Mouse (Mus musculus): Measurements from ENCODE around the gene Usp37.
"Not testable (repeated sequence)": the region's sequence is repeated elsewhere in the genome, so short reads cannot be mapped to it uniquely, and the experiment has no call there.

The Usp37 gene

GRCm38 (mm10) chr1:74396456-74397222, 147.4 kb downstream of the Usp37 start:
- DNase-seq: not testable (repeated sequence)

DNA sequence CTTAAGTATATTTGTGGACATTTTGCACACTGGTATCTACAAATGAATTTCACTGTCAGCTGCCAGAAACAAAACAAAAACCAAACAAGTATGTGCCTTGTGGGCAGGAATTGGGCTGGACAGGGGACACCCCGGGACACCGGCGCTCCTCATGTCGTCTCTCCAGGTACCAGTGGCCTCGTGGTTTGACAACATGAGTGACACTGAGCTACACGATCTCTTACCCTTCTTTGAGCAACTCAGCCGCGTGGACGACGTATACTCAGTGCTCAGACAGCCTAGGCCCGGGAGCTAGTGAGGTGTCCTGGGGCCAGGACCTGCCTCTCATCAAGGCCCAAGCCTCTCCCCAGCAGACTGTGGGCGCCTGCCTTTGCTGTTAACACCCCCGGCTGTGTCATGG, 148.8 kb downstream of the Usp37 start:
- no peak for DNase-seq

DNA sequence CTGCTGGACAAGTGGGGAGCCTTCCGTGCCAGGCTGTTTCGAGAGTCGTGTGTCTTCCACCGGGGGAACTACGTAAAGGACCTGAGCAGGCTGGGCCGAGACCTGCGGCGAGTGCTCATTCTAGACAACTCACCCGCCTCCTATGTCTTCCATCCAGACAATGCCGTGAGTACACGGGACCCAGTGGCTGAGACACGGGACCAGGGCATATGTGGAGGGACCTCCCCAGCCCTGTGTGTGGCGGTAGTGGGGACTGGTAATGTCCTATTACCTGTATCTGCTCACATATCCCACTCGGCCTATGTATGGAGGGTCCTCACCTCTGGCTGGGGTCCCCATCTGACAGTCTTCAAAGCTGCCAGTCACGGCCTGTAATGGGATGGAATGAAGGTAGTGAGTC, 149.2 kb downstream of the Usp37 start:
- DNase-seq: no peak

GRCm38 (mm10) chr1:74394311-74394710, 149.8 kb downstream of the Usp37 start:
- no peak for DNase-seq

- DNase-seq: no peak
Observed at GRCm38 (mm10) chr1:74393697-74394096, 150.4 kb downstream of the Usp37 start.

DNA sequence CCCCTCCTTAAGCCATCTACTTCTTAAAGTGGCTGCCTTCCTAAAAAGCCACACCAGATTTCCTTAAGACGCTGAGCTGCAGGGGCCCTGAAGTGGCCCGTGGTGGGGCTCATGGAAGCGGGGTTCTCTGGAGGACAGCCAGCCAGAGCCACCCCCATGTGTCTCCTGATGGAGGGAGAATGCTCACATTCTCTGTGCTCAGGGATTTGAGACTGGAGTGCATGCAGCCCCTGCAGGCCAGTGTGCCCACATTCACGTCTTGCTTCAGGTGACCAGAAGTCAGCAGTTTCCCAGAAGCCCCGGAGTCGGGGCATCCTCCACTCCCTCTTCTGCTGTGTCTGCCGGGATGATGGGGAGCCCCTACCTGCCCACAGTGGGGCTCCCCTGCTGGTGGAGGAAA, 151.1 kb downstream of the Usp37 start:
- no peak for DNase-seq

DNA sequence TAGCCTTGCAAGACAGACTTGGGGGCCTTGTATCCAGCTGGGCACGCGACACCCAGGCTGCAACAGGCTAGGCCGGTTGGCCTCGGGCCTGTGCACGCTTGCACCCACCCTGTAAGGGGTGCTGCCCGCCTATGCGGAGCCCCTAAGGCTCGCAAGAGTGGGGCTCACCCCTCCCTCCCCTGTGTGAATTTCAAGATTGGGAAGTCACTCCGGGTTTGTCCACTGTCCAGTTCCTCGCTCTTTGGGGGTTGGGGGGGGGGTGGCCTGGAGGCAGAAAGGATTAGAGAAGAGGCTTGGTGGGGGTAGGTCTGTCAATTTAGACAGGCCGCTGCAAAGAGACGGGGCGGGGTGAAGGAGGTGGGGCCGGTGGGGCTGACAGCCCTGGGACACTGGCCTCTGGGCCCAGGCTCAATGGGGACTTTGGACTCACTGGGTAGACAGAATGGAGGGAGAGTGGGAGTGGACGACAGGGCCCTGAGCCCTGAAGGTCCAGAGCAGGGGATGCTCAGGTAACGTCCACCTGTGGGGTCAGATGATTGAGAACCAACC, 151.6 kb downstream of the Usp37 start:
- DNase-seq: no peak

DNA sequence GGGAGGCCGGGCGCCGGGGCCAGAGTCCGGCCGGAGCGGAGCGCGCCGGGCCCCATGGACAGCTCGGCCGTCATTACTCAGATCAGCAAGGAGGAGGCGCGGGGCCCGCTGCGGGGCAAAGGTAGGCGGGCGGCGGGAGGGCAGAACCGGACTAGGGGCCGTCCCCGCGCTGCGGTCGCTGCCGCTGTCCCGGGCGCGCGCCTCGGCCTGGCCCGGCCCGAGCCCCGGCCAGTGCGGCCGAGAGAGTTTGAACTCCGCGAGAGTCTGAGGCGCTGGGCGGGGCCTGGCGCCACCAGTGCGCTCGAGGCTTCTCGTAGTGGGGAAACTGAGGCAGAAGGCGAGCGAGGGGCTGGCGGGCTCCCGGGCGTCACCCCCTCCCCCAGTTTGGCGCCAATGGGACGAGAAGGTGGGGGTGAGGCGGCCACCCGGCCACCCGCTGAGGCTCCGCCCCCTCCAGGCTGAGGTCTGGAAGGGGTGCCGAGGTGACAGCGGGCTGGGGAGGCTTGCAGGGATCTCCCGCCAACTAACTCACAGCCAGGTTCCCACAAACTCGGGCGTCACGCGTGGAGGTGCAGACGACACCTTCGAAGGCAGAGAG, 152.1 kb downstream of the Usp37 start:
- peak; percentile 64 to 69 for DNase-seq

DNA sequence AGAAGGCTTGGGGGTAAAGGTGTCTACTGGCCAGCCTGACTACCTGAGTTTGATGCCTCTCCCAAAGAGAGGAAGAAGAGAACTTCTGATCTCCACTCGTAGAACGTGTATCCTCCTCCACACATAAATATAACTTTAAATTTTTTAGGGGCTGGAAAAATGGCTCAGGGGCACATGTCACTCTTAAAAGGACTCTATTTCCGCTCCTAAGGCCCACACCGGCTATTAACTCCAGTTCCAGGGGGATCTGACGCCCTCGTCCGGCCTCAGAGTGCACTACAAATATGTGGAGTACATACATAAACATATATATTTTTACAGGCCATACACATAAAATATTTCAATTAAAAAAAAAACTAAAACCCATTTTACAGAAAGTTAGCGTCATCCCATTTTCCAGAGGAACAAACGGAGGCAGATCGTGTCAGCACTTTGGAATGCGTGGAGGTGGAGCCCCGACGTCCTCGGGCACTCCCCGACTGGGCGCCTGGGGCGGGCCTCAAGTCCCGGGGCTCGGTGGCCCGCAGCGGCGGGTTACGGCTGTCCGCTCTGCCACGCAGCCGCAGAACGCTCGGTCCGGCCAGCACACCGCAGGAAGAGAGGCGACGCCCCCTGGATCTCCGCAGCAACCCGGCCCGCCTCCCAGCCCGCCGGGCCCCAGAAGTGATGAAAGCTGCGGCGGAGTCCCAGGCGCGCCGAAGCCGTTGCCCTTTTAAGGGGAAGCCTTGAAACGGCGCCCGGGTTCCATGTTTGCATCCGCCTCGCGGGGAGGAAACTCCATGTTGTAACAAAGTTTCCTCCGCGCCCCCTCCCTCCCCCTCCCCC, 152.9 kb downstream of the Usp37 start, which contains the start of gene Ctdsp1:
Ctdsp1 (plus strand) TSS at position 586 of the 825 bp plus-strand sequence.
- DNase-seq: peak; percentile 93 to 94

DNA sequence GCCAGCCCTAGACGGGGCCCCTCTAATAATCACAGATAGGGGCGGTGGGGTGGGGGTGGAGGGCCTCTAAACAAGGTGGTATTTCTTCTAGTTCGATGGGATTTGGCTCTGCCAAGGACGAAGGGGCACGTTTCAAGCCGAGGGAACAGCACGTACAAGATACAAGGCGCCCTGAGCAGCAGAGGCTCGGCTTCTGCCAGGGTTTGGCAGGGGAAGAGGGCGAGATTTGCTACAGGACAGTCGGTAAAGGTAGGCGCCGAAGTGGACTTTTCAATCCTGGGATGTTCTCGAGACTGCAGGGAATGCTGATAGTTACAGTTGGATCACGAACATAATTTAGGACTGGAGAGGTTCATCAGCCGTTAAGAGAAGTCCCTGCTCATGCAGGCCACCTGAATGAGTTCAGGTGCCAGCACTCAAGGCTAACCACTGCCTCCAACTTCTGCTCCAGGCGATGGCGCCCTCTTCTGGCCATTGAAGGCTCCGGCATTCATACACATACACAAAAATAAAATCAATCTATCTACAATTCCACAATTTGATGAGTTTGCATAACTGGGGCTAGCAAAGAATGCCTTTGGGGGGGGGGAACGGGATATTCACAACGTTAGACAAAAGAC, 153.7 kb downstream of the Usp37 start:
- DNase-seq: peak; percentile 88 to 89

DNA sequence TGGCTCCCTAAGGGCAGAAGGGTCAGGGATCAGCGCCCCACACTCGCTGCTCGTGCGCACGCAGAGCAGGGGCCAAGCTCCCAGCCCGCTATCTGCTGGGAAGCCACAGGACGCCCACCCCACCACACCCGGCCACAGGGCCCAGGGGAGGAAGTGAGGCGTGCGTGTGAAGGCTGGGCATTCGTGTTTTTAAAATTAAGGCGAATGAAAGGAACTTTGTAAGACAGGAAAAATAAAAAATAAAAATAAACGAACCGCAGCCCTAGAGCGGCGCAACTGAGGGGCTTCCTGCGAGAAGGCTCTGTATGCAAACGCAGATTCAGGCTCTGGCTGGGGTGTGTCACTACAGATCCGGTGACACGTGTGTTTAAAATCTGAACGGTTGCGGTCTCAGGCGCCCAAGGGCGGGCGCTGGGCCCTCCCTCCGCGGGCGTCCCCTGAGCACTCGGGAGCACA, 154.2 kb downstream of the Usp37 start:
- peak; percentile 82 to 87 for DNase-seq

DNA sequence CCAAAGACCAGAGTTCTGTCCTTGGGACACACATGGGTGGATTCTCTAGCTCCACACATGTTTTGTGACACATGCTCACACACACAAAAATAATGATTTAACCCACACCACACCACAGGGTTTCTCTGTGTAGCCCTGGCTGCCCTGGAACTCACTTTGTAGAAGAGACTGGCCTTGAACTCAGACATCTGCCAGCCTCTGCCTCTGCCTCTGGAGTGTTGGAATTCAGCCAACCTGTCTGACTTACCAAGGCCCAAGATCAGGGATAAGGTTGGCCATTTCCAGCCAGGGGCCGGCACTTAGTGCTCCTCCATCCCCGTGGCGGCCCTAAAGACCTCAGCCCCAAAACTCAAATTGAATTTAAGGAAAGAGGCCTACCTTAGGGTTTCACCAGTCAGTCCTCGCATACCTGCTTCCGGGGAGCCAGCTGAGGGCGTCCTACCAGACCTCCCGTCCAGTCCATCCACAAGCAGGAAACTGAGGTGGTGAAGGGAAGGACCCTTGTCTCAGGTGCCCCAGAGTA, 155.6 kb downstream of the Usp37 start:
- no peak for DNase-seq

- no peak for DNase-seq
Observed at GRCm38 (mm10) chr1:74387386-74387988, 156.6 kb downstream of the Usp37 start.

GRCm38 (mm10) chr1:74386714-74387385, 157.2 kb downstream of the Usp37 start:
- peak; percentile 98 for DNase-seq

GRCm38 (mm10) chr1:74386363-74386713, 157.7 kb downstream of the Usp37 start:
- no peak for DNase-seq

- no peak for DNase-seq
Observed at GRCm38 (mm10) chr1:74385531-74385930, 158.6 kb downstream of the Usp37 start.

Measured in B cell, adult 2 months (primary cell).